Mouse (Mus musculus): ENCODE measurements around the gene Srpk1. TPM values are rescaled to one million over a fixed set of nuclear protein-coding genes. Genes with fewer than 3 reads are reported as not detected.

The Srpk1 gene
- polyA plus RNA-seq (2014; fragmentation: Nextera tagmentation; extraction: Ambion mirVana) = 133 and 164 TPM in 2 replicates

GRCm38 (mm10) chr17:28622300-28622759, at the start of gene Srpk1:
Srpk1 (minus strand) TSS chr17:28622709.
- H3K9me3 ChIP-seq (ENCODE audit: control insufficient read depth, low read length) = no peaks in the 10 kb centered on the region
- H3K9ac ChIP-seq (ENCODE audit: low read depth, low read length) = peak within 1 kb of the TSS; percentile 94
- H3K4me3 ChIP-seq (ENCODE audit: low read depth, low read length) = peak within 1 kb of the TSS; percentile 94
- peak within 1 kb of the TSS; percentile 86 for H3K27ac ChIP-seq (ENCODE audit: low read depth, low read length)
- under 1% methylated on average over 39 of the region's 53 CpGs for WGBS
- H3K27me3 ChIP-seq (ENCODE audit: control insufficient read depth, insufficient read depth, low read length) = no peaks in the 10 kb centered on the region
- ATAC-seq (ENCODE audit: low FRiP score) = peak; percentile 94
- DNase-seq (ENCODE audit: low spot score) = peak; percentile 97
- no peaks in the 10 kb centered on the region for H3K36me3 ChIP-seq (ENCODE audit: control insufficient read depth, insufficient read depth, low read length)
- peak within 1 kb of the TSS; percentile 88 for H3K4me2 ChIP-seq (replicated peaks; ENCODE audit: low read depth, low read length)
- H3K4me1 ChIP-seq (replicated peaks; ENCODE audit: control insufficient read depth, insufficient read depth, low read length) = peaks cover 10% of the 10 kb centered on the region; the same call in 1 of the 2 replicates

GRCm38 (mm10) chr17:28659564-28659963, 37.1 kb upstream of the Srpk1 start:
- no peak overlapping the region for H3K27ac ChIP-seq (ENCODE audit: low read depth, low read length)
- H3K9me3 ChIP-seq (ENCODE audit: control insufficient read depth, low read length) = no peaks in the 10 kb centered on the region
- H3K4me3 ChIP-seq (ENCODE audit: low read depth, low read length) = no peak overlapping the region
- no peaks in the 10 kb centered on the region for H3K27me3 ChIP-seq (ENCODE audit: control insufficient read depth, insufficient read depth, low read length)
- no peaks in the 10 kb centered on the region for H3K4me1 ChIP-seq (replicated peaks; ENCODE audit: control insufficient read depth, insufficient read depth, low read length)
- WGBS = 72% methylated on average over 6 of the region's 6 CpGs
- DNase-seq (ENCODE audit: low spot score) (no peak), ATAC-seq (ENCODE audit: low FRiP score) (no peak)
- H3K9ac ChIP-seq (ENCODE audit: low read depth, low read length) = no peak overlapping the region
- H3K36me3 ChIP-seq (ENCODE audit: control insufficient read depth, insufficient read depth, low read length) = no peaks in the 10 kb centered on the region
- no peak overlapping the region for H3K4me2 ChIP-seq (replicated peaks; ENCODE audit: low read depth, low read length)

- no peaks in the 10 kb centered on the region for H3K9me3 ChIP-seq (ENCODE audit: control insufficient read depth, low read length)
- no peak overlapping the region for H3K27ac ChIP-seq (ENCODE audit: low read depth, low read length)
- no peaks in the 10 kb centered on the region for H3K4me1 ChIP-seq (replicated peaks; ENCODE audit: control insufficient read depth, insufficient read depth, low read length)
- H3K36me3 ChIP-seq (ENCODE audit: control insufficient read depth, insufficient read depth, low read length) = no peaks in the 10 kb centered on the region
- no peak for ATAC-seq (ENCODE audit: low FRiP score)
- H3K27me3 ChIP-seq (ENCODE audit: control insufficient read depth, insufficient read depth, low read length) = no peaks in the 10 kb centered on the region
- DNase-seq (ENCODE audit: low spot score) = no peak
- H3K9ac ChIP-seq (ENCODE audit: low read depth, low read length) = no peak overlapping the region
- H3K4me3 ChIP-seq (ENCODE audit: low read depth, low read length) = no peak overlapping the region
- WGBS = 69% methylated on average over 4 of the region's 4 CpGs
- H3K4me2 ChIP-seq (replicated peaks; ENCODE audit: low read depth, low read length) = no peak overlapping the region
These were observed 35.4 kb upstream of the Srpk1 start for GRCm38 (mm10) chr17:28657936-28658335.

GRCm38 (mm10) chr17:28650268-28650667, 27.8 kb upstream of the Srpk1 start:
- H3K27ac ChIP-seq (ENCODE audit: low read depth, low read length) = no peak overlapping the region
- ATAC-seq (ENCODE audit: low FRiP score) (no peak), DNase-seq (ENCODE audit: low spot score) (no peak)
- no peaks in the 10 kb centered on the region for H3K9me3 ChIP-seq (ENCODE audit: control insufficient read depth, low read length)
- no peak overlapping the region for H3K4me2 ChIP-seq (replicated peaks; ENCODE audit: low read depth, low read length)
- no peaks in the 10 kb centered on the region for H3K4me1 ChIP-seq (replicated peaks; ENCODE audit: control insufficient read depth, insufficient read depth, low read length)
- H3K4me3 ChIP-seq (ENCODE audit: low read depth, low read length) = no peak overlapping the region
- no peaks in the 10 kb centered on the region for H3K36me3 ChIP-seq (ENCODE audit: control insufficient read depth, insufficient read depth, low read length)
- 73% methylated on average over 3 of the region's 3 CpGs for WGBS
- no peak overlapping the region for H3K9ac ChIP-seq (ENCODE audit: low read depth, low read length)
- no peaks in the 10 kb centered on the region for H3K27me3 ChIP-seq (ENCODE audit: control insufficient read depth, insufficient read depth, low read length)

- Histone ChIP-seq H3K27me3 (ENCODE audit: control insufficient read depth, insufficient read depth, low read length) (no peaks in the 10 kb centered on the region), H3K9me3 (ENCODE audit: control insufficient read depth, low read length) (no peaks in the 10 kb centered on the region), H3K4me1 (replicated peaks; ENCODE audit: control insufficient read depth, insufficient read depth, low read length) (no peaks in the 10 kb centered on the region), H3K36me3 (ENCODE audit: control insufficient read depth, insufficient read depth, low read length) (no peaks in the 10 kb centered on the region), H3K9ac (ENCODE audit: low read depth, low read length) (no peak overlapping the region), H3K27ac (ENCODE audit: low read depth, low read length) (no peak overlapping the region), H3K4me3 (ENCODE audit: low read depth, low read length) (no peak overlapping the region), H3K4me2 (replicated peaks; ENCODE audit: low read depth, low read length) (no peak overlapping the region)
- ATAC-seq (ENCODE audit: low FRiP score) (no peak), DNase-seq (ENCODE audit: low spot score) (peak; percentile 44)
- WGBS = 57% methylated on average over 6 of the region's 6 CpGs
These were observed 26.3 kb upstream of the Srpk1 start for GRCm38 (mm10) chr17:28648607-28649370.

- Histone ChIP-seq H3K4me2 (replicated peaks; ENCODE audit: low read depth, low read length) (no peak overlapping the region), H3K27ac (ENCODE audit: low read depth, low read length) (no peak overlapping the region)
- no peak for ATAC-seq (ENCODE audit: low FRiP score)
These were observed 23.7 kb upstream of the Srpk1 start for GRCm38 (mm10) chr17:28646221-28646620.

GRCm38 (mm10) chr17:28644112-28644511, 21.6 kb upstream of the Srpk1 start:
- Histone ChIP-seq H3K36me3 (ENCODE audit: control insufficient read depth, insufficient read depth, low read length) (no peaks in the 10 kb centered on the region), H3K9ac (ENCODE audit: low read depth, low read length) (no peak overlapping the region), H3K4me2 (replicated peaks; ENCODE audit: low read depth, low read length) (no peak overlapping the region), H3K4me1 (replicated peaks; ENCODE audit: control insufficient read depth, insufficient read depth, low read length) (no peaks in the 10 kb centered on the region), H3K27me3 (ENCODE audit: control insufficient read depth, insufficient read depth, low read length) (no peaks in the 10 kb centered on the region), H3K9me3 (ENCODE audit: control insufficient read depth, low read length) (no peaks in the 10 kb centered on the region), H3K4me3 (ENCODE audit: low read depth, low read length) (no peak overlapping the region), H3K27ac (ENCODE audit: low read depth, low read length) (no peak overlapping the region)
- DNase-seq (ENCODE audit: low spot score) = no peak
- no peak for ATAC-seq (ENCODE audit: low FRiP score)
- 74% methylated on average over 4 of the region's 4 CpGs for WGBS

More at GRCm38 (mm10) chr17:28646221-28646620, 23.7 kb upstream of the Srpk1 start:
- H3K9ac ChIP-seq (ENCODE audit: low read depth, low read length) = no peak overlapping the region
- no peaks in the 10 kb centered on the region for H3K27me3 ChIP-seq (ENCODE audit: control insufficient read depth, insufficient read depth, low read length)
- no peaks in the 10 kb centered on the region for H3K9me3 ChIP-seq (ENCODE audit: control insufficient read depth, low read length)
- H3K36me3 ChIP-seq (ENCODE audit: control insufficient read depth, insufficient read depth, low read length) = no peaks in the 10 kb centered on the region
- 73% methylated on average over 3 of the region's 3 CpGs for WGBS
- no peak overlapping the region for H3K4me3 ChIP-seq (ENCODE audit: low read depth, low read length)
- H3K4me1 ChIP-seq (replicated peaks; ENCODE audit: control insufficient read depth, insufficient read depth, low read length) = no peaks in the 10 kb centered on the region
- no peak for DNase-seq (ENCODE audit: low spot score)

- WGBS = 50% methylated on average over 3 of the region's 3 CpGs
- H3K4me1 ChIP-seq (replicated peaks; ENCODE audit: control insufficient read depth, insufficient read depth, low read length) = no peaks in the 10 kb centered on the region
- DNase-seq (ENCODE audit: low spot score) = no peak
- no peaks in the 10 kb centered on the region for H3K9me3 ChIP-seq (ENCODE audit: control insufficient read depth, low read length)
- ATAC-seq (ENCODE audit: low FRiP score) = no peak
- H3K27me3 ChIP-seq (ENCODE audit: control insufficient read depth, insufficient read depth, low read length) = no peaks in the 10 kb centered on the region
- no peak overlapping the region for H3K4me3 ChIP-seq (ENCODE audit: low read depth, low read length)
- no peak overlapping the region for H3K9ac ChIP-seq (ENCODE audit: low read depth, low read length)
- H3K4me2 ChIP-seq (replicated peaks; ENCODE audit: low read depth, low read length) = no peak overlapping the region
- H3K36me3 ChIP-seq (ENCODE audit: control insufficient read depth, insufficient read depth, low read length) = no peaks in the 10 kb centered on the region
- H3K27ac ChIP-seq (ENCODE audit: low read depth, low read length) = no peak overlapping the region
These were observed 21.2 kb upstream of the Srpk1 start for GRCm38 (mm10) chr17:28643697-28644096.

GRCm38 (mm10) chr17:28640113-28640512, 17.6 kb upstream of the Srpk1 start:
- Histone ChIP-seq H3K4me3 (ENCODE audit: low read depth, low read length) (no peak overlapping the region), H3K36me3 (ENCODE audit: control insufficient read depth, insufficient read depth, low read length) (no peaks in the 10 kb centered on the region), H3K9ac (ENCODE audit: low read depth, low read length) (no peak overlapping the region), H3K9me3 (ENCODE audit: control insufficient read depth, low read length) (no peaks in the 10 kb centered on the region), H3K4me2 (replicated peaks; ENCODE audit: low read depth, low read length) (no peak overlapping the region), H3K27me3 (ENCODE audit: control insufficient read depth, insufficient read depth, low read length) (no peaks in the 10 kb centered on the region), H3K27ac (ENCODE audit: low read depth, low read length) (no peak overlapping the region), H3K4me1 (replicated peaks; ENCODE audit: control insufficient read depth, insufficient read depth, low read length) (no peaks in the 10 kb centered on the region)
- DNase-seq (ENCODE audit: low spot score) = no peak
- WGBS = 87% methylated on average over 3 of the region's 3 CpGs
- ATAC-seq (ENCODE audit: low FRiP score) = no peak

Measured in hindbrain, embryonic 11.5 days (tissue).